Mouse (Mus musculus) CH12.LX (cell line): ENCODE results near the gene Dnajc11. TPM values are rescaled to one million over a fixed set of nuclear protein-coding genes. Genes with fewer than 3 reads are reported as not detected.

Experiments used
- DNase-seq: peaks from one replicate; pipeline ENCODE4 v3.0.0-alpha.2; 2013; ENCODE audit errors: extremely low read depth
- H3K27ac ChIP-seq: 2 replicates; pipeline ENCODE4 v1.5.1; 2012; ENCODE audit warnings: low read depth, mild to moderate bottlenecking, control low read depth, moderate library complexity; ENCODE audit not compliant: insufficient read depth
- H3K27me3 ChIP-seq: replicated peaks from 2 replicates; pipeline ENCODE3; 2012; ENCODE audit warnings: inconsistent platforms
- H3K36me3 ChIP-seq, 2 experiments: replicated peaks in 1 of 2; 2 replicates each; pipeline versions ENCODE3 to v1.6.1; 2012; ENCODE audit warnings: inconsistent platforms in 1 of 2, low read length in 1 of 2, mild to moderate bottlenecking in 1 of 2, mixed read lengths in 1 of 2, moderate library complexity in 1 of 2; ENCODE audit not compliant: control insufficient read depth in 1 of 2, insufficient read depth in 1 of 2
- H3K4me1 ChIP-seq, 2 experiments: 2 replicates each; pipeline ENCODE4 v1.6.1; 2012; ENCODE audit warnings: inconsistent platforms in 1 of 2, moderate library complexity in 1 of 2; ENCODE audit not compliant: insufficient read depth in 2 of 2, control insufficient read depth in 1 of 2
- H3K4me2 ChIP-seq: 2 replicates; pipeline ENCODE4 v1.6.1; 2012; ENCODE audit warnings: low read depth, mild to moderate bottlenecking, control low read depth; ENCODE audit not compliant: poor library complexity, insufficient read depth, severe bottlenecking
- H3K4me3 ChIP-seq, 3 experiments: fragments of 150-350 bp in 1 of 3; sonication (generic) in 1 of 3; replicated peaks in 1 of 3; 2 replicates each; pipeline versions ENCODE3 to v1.5.1; 2011 to 2012; ENCODE audit warnings: low read depth in 2 of 3, low read length in 2 of 3, mild to moderate bottlenecking in 2 of 3, moderate library complexity in 2 of 3, control low read depth in 1 of 3, improper control_type of control experiment in 1 of 3, inconsistent platforms in 1 of 3, mixed read lengths in 1 of 3; ENCODE audit not compliant: poor library complexity in 1 of 3
- H3K79me2 ChIP-seq: replicated peaks from 2 replicates; pipeline ENCODE4 v1.6.1; 2012; ENCODE audit warnings: mild to moderate bottlenecking, moderate library complexity; ENCODE audit not compliant: control insufficient read depth, poor library complexity, insufficient read depth, severe bottlenecking; ENCODE audit errors: extremely low read depth
- H3K9ac ChIP-seq: 2 replicates; pipeline ENCODE4 v1.6.1; 2012; ENCODE audit warnings: low read depth, mild to moderate bottlenecking, control low read depth, moderate library complexity; ENCODE audit not compliant: insufficient read depth
- H3K9me3 ChIP-seq: replicated peaks from 2 replicates; pipeline ENCODE3; 2012; ENCODE audit warnings: low read length, inconsistent platforms, mixed read lengths
- BHLHE40 ChIP-seq: IDR thresholded peaks from 2 replicates; pipeline ENCODE4 v1.6.1; 2011; ENCODE audit warnings: mild to moderate bottlenecking, low read depth, low read length, improper control_type of control experiment
- CHD1 ChIP-seq: IDR thresholded peaks from 2 replicates; pipeline ENCODE4 v1.6.1; 2012; ENCODE audit warnings: low read depth, low read length, improper control_type of control experiment, inconsistent platforms
- EP300 ChIP-seq: IDR thresholded peaks from 2 replicates; pipeline ENCODE4 v1.6.1; 2011; ENCODE audit warnings: low read length, improper control_type of control experiment
- ETS1 ChIP-seq: conservative IDR thresholded peaks from 2 replicates; pipeline ENCODE4 v1.6.1; 2012; ENCODE audit warnings: low read depth, mild to moderate bottlenecking, inconsistent platforms, low read length, improper control_type of control experiment, moderate library complexity
- MAX ChIP-seq: IDR thresholded peaks from 2 replicates; pipeline ENCODE4 v1.6.1; 2011; ENCODE audit warnings: low read length, improper control_type of control experiment
- USF2 ChIP-seq: conservative IDR thresholded peaks from 2 replicates; pipeline ENCODE4 v1.6.1; 2011; ENCODE audit warnings: low read depth, low read length, improper control_type of control experiment
- ZC3H11A ChIP-seq: IDR thresholded peaks from 2 replicates; pipeline ENCODE4 v1.6.1; 2012; ENCODE audit warnings: low read depth, mild to moderate bottlenecking, inconsistent platforms, low read length, improper control_type of control experiment
- dilution Hi-C: fragments of 300-500 bp; cut with MboI; formaldehyde crosslinking; loops from 2 replicates; pipeline ENCODE4 v1.14.3; 2020; ENCODE audit warnings: low sequenced_read_pairs; ENCODE audit not compliant: extremely low pct_unique_long_range_greater_than_20kb, extremely low pct_ligation_motif_present
- in situ Hi-C: fragments of 300-500 bp; cut with MboI; formaldehyde crosslinking; loops from 3 replicates; pipeline ENCODE4 v1.14.3; 2019; ENCODE audit warnings: low sequenced_read_pairs, low pct_ligation_motif_present, low pct_unique_long_range_greater_than_20kb, mixed read lengths
- polyA plus RNA-seq: library from polyadenylated mRNA; unstranded; fragments of >175 nt; gene quantifications from 2 replicates; pipeline ENCODE4 v1.2.1, GENCODE M21; 2012; ENCODE audit warnings: low read depth; ENCODE audit not compliant: insufficient read length
- total RNA-seq, 2 experiments: library from RNA; depleted of rRNA; stranded (reverse); fragments of 300-350 nt in 1 of 2; fragments of >200 nt in 1 of 2; gene quantifications; 2 replicates each; pipeline ENCODE4 v1.2.3; 2012 to 2014

Gene Dnajc11
- total and polyA plus RNA-seq, 3 experiments: 63.5 to 102 (median 75.6) TPM

- TF ChIP-seq ETS1 (no peak), ZC3H11A (no peak), USF2 (no peak)
- Histone ChIP-seq H3K4me3 (no peak overlapping the region), H3K27me3 (no peaks in the 10 kb centered on the region), H3K79me2 (no peaks in the 10 kb centered on the region), H3K9me3 (peaks cover 2% of the 10 kb centered on the region), H3K27ac (no peak overlapping the region), H3K36me3 (peaks cover 74 to 94% of the 10 kb centered on the region in 2 experiments), H3K9ac (no peak overlapping the region), H3K4me1 (peaks cover 0 to 10% of the 10 kb centered on the region in 2 experiments; a peak in 1 of 4 replicates), H3K4me2 (no peak overlapping the region)
- no peak for DNase-seq
- in situ Hi-C loops (no loop called here), dilution Hi-C loops (no loop called here)
Observed at GRCm38 (mm10) chr4:151959849-151960512, 26.5 kb downstream of the Dnajc11 start.

GRCm38 (mm10) chr4:151960513-151960854 lies 27.0 kb downstream of the Dnajc11 start:
- no peak for DNase-seq
- TF ChIP-seq MAX: no peak
- no peaks in the 10 kb centered on the region for H3K27me3 ChIP-seq
- H3K27ac ChIP-seq: no peak overlapping the region
- in situ Hi-C loops: no loop called here
- H3K9me3 ChIP-seq: peaks cover 2% of the 10 kb centered on the region
- dilution Hi-C loops: no loop called here
- H3K9ac ChIP-seq: no peak overlapping the region
- no peak overlapping the region for H3K4me3 ChIP-seq
- H3K4me1 ChIP-seq: peaks cover 0 to 10% of the 10 kb centered on the region in 2 experiments; a peak in 1 of 4 replicates
- H3K36me3 ChIP-seq: peaks cover 76 to 94% of the 10 kb centered on the region in 2 experiments
- H3K4me2 ChIP-seq: no peak overlapping the region
- H3K79me2 ChIP-seq: no peaks in the 10 kb centered on the region

DNA sequence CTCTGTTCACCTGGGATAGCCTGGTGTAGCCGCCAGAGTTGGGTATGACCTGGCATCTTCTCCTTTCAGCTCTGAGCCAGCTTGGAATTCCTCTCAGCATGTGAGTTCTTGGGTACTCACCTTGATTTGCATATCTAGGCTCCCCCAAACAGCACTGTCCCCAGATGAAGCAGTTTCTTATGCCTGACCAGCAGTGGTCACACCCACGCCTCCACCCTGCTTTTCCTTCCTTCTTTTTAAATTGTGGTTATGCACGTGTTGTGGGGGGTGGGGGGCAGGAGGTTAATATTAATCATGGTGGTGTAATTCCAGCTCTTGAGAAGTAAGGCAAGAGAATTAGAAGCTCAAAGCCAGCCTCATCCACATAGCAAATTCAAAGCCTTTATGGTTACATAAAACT lies 29.3 kb downstream of the Dnajc11 start:
- Histone ChIP-seq H3K9ac (no peak overlapping the region), H3K4me1 (peaks cover 0 to 10% of the 10 kb centered on the region in 2 experiments; a peak in 1 of 4 replicates), H3K27ac (no peak overlapping the region), H3K4me2 (no peak overlapping the region), H3K9me3 (peaks cover 2% of the 10 kb centered on the region), H3K36me3 (peaks cover 60 to 93% of the 10 kb centered on the region in 2 experiments), H3K79me2 (no peaks in the 10 kb centered on the region), H3K27me3 (no peaks in the 10 kb centered on the region), H3K4me3 (no peak overlapping the region)
- no peak for DNase-seq
- in situ Hi-C loops: no loop called here
- dilution Hi-C loops: no loop called here
- TF ChIP-seq EP300: no peak
- 0 out of 2 replicates have a peak, but pooled peaks have one; percentile 27 for TF ChIP-seq BHLHE40
- no peak for TF ChIP-seq CHD1
